Mouse (Mus musculus) embryonic fibroblast, embryonic 13.5 days (primary cell): ENCODE measurements around the gene Sirt5.

ENCODE experiments used
- CTCF ChIP-seq: IDR thresholded peaks from 2 replicates; pipeline ENCODE4 v1.5.1; 2011; ENCODE audit warnings: mild to moderate bottlenecking, control low read depth, low read length, moderate library complexity, borderline replicate concordance; ENCODE audit not compliant: insufficient read depth
- POLR2A ChIP-seq: IDR thresholded peaks from 2 replicates; pipeline ENCODE4 v1.6.1; 2011; ENCODE audit warnings: low read depth, mild to moderate bottlenecking, control low read depth, low read length, moderate library complexity

GRCm38 (mm10) chr13:43444717-43445116 is 79.4 kb downstream of the Sirt5 start:
- no peak for TF ChIP-seq CTCF
- TF ChIP-seq POLR2A, result no peak
